In genomic region chr1:183055608-183056288, GRCm38 (mm10) we compare ENCODE assay signal across 8 mouse cellular contexts.
A peak's percentile ranks its signal among the peaks of the same experiment; 100 is the strongest.
DNase-seq lines count a peak whose midpoint lies in the region; ATAC-seq and TF ChIP-seq lines count a peak whose summit lies in the region.
"Had no signal": no experiment of that assay in that cellular context is flagged by ENCODE, and none has a peak within 500 bp of the region (broad histone marks: within the 10 kb centered on the region; RNA-seq: fewer than 3 reads in every experiment).

No protein-coding gene starts in this region.

- no peaks in the 10 kb centered on the region for H3K36me3 ChIP-seq in midbrain, postnatal 0 days (ENCODE audit: insufficient read depth, low read length)
- no peaks in the 10 kb centered on the region for H3K36me3 ChIP-seq in midbrain, embryonic 10.5 days

- no peaks in the 10 kb centered on the region for H3K4me1 ChIP-seq in midbrain, postnatal 0 days (ENCODE audit: insufficient read depth, low read length)
- 0 out of 2 replicates have a peak, but pooled peaks cover 4% of the 10 kb centered on the region for H3K4me1 ChIP-seq in midbrain, embryonic 10.5 days

- no peak overlapping the region for H3K4me3 ChIP-seq in midbrain, postnatal 0 days (ENCODE audit: low read depth, low read length)
- no peak overlapping the region for H3K4me3 ChIP-seq in midbrain, embryonic 10.5 days

- H3K9ac ChIP-seq in midbrain, postnatal 0 days (replicated peaks; ENCODE audit: low read length, poor library complexity, severe bottlenecking) = no peak overlapping the region

- intact Hi-C loops in gastrocnemius, postnatal 14 days (cut with DNase I; ENCODE audit: low total_unique reads) = no loop called here

- H3K9me3 ChIP-seq in midbrain, postnatal 0 days (ENCODE audit: low read length) = no peaks in the 10 kb centered on the region
- no peaks in the 10 kb centered on the region for H3K9me3 ChIP-seq in midbrain, embryonic 10.5 days (replicated peaks)

- ATAC-seq in midbrain, postnatal 0 days (ENCODE audit: low FRiP score) = no peak
- ATAC-seq in frontal cortex, adult (ENCODE audit: low TSS enrichment) = no peak
- no peak for ATAC-seq in erythroblast, adult 5-6 weeks (replicated peaks; ENCODE audit: low FRiP score, poor library complexity, severe bottlenecking)

- 75% methylated on average over 2 of the region's 2 CpGs for WGBS in midbrain, postnatal 0 days
- 77% methylated on average over 2 of the region's 2 CpGs for WGBS in midbrain, embryonic 10.5 days

- no peaks in the 10 kb centered on the region for H3K27me3 ChIP-seq in midbrain, postnatal 0 days (ENCODE audit: insufficient read depth, low read length)
- H3K27me3 ChIP-seq in midbrain, embryonic 10.5 days (ENCODE audit: low read depth, poor library complexity, severe bottlenecking) = 0 out of 2 replicates have a peak, but pooled peaks cover 4% of the 10 kb centered on the region

- no peak overlapping the region for H3K4me2 ChIP-seq in midbrain, postnatal 0 days (ENCODE audit: low read depth, low read length, poor library complexity, severe bottlenecking)

- TF ChIP-seq CTCF in midbrain, postnatal 0 days (IDR thresholded peaks at IDR 0.05) = no peak

- no peak overlapping the region for H3K27ac ChIP-seq in midbrain, postnatal 0 days (ENCODE audit: low read depth, low read length)
- H3K27ac ChIP-seq in midbrain, embryonic 10.5 days (replicated peaks) = no peak overlapping the region

- DNase-seq in midbrain, postnatal 0 days (ENCODE audit: low spot score) = peak; percentile 66
- DNase-seq in midbrain, embryonic 10.5 days (ENCODE audit: low spot score) = no peak
- peak; percentile 35 for DNase-seq in gastrocnemius, postnatal 14 days
- DNase-seq in kidney, adult 11 months = peak; percentile 42
- DNase-seq in mesoderm, embryonic 11.5 days (ENCODE audit: low read depth, low spot score) = peak; percentile 65
- DNase-seq: cerebellum, adult 9-10 months had no signal
